Mouse (Mus musculus) lung, postnatal 25 days (tissue): ENCODE results near the gene Cfap99.

Source experiments
- DNase-seq: peaks from one replicate; pipeline ENCODE4 v3.0.0; 2022; ENCODE audit warnings: low spot score

The Cfap99 gene

GRCm38 (mm10) chr5:34278058-34278457 lies 10.3 kb upstream of the Cfap99 start:
- no peak for DNase-seq

- DNase-seq: no peak
These were observed 9.2 kb upstream of the Cfap99 start for GRCm38 (mm10) chr5:34279214-34279613.

GRCm38 (mm10) chr5:34280976-34281375 lies 7.4 kb upstream of the Cfap99 start:
- DNase-seq: no peak

GRCm38 (mm10) chr5:34283355-34283754 lies 5.0 kb upstream of the Cfap99 start:
- DNase-seq: no peak

GRCm38 (mm10) chr5:34284156-34284750 lies 4.1 kb upstream of the Cfap99 start:
- DNase-seq: no peak

GRCm38 (mm10) chr5:34285285-34285684 lies 3.1 kb upstream of the Cfap99 start:
- DNase-seq: no peak

GRCm38 (mm10) chr5:34286516-34286915 lies 1.9 kb upstream of the Cfap99 start:
- DNase-seq: no peak

- no peak for DNase-seq
These were observed 1.2 kb upstream of the Cfap99 start for GRCm38 (mm10) chr5:34287001-34287837.

GRCm38 (mm10) chr5:34287838-34288145 lies 608 bp upstream of the Cfap99 start:
- DNase-seq: no peak

GRCm38 (mm10) chr5:34289286-34289685 lies 886 bp downstream of the Cfap99 start:
- no peak for DNase-seq

GRCm38 (mm10) chr5:34293363-34293762 lies 5.0 kb downstream of the Cfap99 start:
- no peak for DNase-seq

- DNase-seq: peak; percentile 19
These were observed 6.3 kb downstream of the Cfap99 start for GRCm38 (mm10) chr5:34294696-34295095.

GRCm38 (mm10) chr5:34295141-34295540 lies 6.7 kb downstream of the Cfap99 start:
- DNase-seq: no peak

- DNase-seq: no peak
These were observed 9.7 kb downstream of the Cfap99 start for GRCm38 (mm10) chr5:34298061-34298460.

- no peak for DNase-seq
These were observed 10.6 kb downstream of the Cfap99 start for GRCm38 (mm10) chr5:34298937-34299535.

- DNase-seq: no peak
These were observed 14.0 kb downstream of the Cfap99 start for GRCm38 (mm10) chr5:34302377-34302776.

GRCm38 (mm10) chr5:34309016-34309415 lies 20.6 kb downstream of the Cfap99 start:
- no peak for DNase-seq

GRCm38 (mm10) chr5:34319491-34320034 lies 31.2 kb downstream of the Cfap99 start:
- no peak for DNase-seq

GRCm38 (mm10) chr5:34321236-34321635 lies 32.8 kb downstream of the Cfap99 start:
- DNase-seq: no peak

GRCm38 (mm10) chr5:34325286-34325685 lies 36.9 kb downstream of the Cfap99 start:
- DNase-seq: no peak

- peak; percentile 13 for DNase-seq
These were observed 37.9 kb downstream of the Cfap99 start for GRCm38 (mm10) chr5:34326249-34326691.

- peak; percentile 7 for DNase-seq
These were observed 38.6 kb downstream of the Cfap99 start for GRCm38 (mm10) chr5:34326875-34327576.
